Mouse (Mus musculus) left cerebral cortex, postnatal 10 days (tissue): ENCODE results near the gene Ifi211. TPM values are rescaled to one million over a fixed set of nuclear protein-coding genes. Genes with fewer than 3 reads are reported as not detected.
"Not testable (repeated sequence)": the region's sequence is repeated elsewhere in the genome, so short reads cannot be mapped to it uniquely, and the experiment has no call there.

Experiments used
- DNase-seq, 2 experiments: peaks; one replicate each; pipeline ENCODE4 v3.0.0; 2021 to 2022; ENCODE audit warnings: low spot score in 2 of 2, mixed read lengths in 1 of 2; ENCODE audit errors: extremely low spot score in 1 of 2
- intact Hi-C: fragments of 180-260 bp; cut with DNase I; formaldehyde crosslinking; loops from one replicate; pipeline ENCODE4 v1.15.1; 2025
- total RNA-seq, 2 experiments: library from RNA; stranded (reverse); gene quantifications; 2 replicates each; pipeline ENCODE4 v1.2.3; 2021

Gene Ifi211
- total RNA-seq, 2 experiments from 2014 or later, result 0.26 TPM; not detected in 1

DNA sequence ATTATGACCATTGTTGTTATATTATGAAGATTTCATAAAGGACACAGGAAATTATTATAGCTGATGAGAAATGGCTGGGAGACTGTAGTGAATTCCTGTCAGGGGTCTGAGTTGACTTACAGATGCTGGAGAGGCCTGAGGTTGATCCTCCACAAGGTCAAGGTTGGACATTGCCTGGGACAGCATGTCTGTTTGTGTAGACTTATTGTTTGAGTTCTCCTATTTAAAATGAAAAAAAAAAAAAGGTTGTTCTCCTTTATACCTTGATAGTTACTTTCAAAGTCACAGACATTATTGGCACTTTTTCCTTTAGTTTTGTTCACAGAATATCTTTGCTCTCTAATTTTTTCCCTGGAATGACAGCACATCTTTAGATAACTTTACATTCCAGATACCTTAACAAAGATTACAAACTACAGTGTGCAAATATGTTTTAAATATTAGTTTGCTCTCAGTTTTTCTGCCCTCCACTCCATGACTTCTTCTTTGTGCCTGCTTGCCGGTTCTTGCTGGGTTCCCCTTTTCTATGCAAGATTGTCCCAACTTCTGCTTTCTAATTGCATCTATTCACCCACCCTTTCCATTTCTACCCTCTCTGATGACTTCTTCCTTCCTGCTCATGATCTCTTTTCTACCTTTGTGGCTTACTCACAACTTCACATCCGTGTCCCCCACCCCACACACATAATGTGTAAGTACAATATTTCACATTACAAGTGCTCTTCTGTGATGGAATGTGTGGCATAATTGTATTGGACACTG lies 25.6 kb downstream of the Ifi211 start:
- intact Hi-C loops, DNase-seq: not testable (repeated sequence)

DNA sequence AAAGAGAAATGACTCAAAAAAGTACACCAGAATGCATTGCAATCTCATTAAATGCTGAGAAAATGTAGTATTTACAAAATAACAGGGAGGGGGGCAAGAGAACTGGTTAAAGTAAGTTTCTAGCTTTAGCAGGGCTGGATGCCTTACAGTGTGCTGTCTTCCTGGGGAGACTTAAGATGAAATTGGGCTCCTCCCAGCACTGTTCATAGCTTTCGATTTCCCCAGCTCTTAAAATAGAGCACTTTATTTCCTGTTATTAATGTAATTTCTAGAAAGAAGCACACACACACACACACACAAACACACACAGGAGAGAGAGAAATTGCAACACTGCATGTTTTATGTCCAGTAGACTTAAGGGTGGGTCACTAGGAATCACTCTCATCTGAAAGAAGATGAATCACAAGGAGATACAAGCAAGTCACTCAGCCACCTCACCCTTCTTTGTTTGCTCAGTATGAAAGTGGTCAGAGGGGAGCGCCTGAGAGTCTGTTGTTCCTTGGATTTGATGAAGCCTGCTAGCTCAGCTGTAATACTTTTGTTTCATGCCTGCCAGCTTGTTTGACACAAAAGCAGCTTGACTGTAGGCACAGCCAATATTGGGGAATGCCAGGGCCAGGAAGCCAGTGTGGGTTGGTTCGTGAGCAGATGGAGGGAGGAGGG lies 32.7 kb downstream of the Ifi211 start:
- peak in 1 of 2 experiments; percentile 4 for DNase-seq

DNA sequence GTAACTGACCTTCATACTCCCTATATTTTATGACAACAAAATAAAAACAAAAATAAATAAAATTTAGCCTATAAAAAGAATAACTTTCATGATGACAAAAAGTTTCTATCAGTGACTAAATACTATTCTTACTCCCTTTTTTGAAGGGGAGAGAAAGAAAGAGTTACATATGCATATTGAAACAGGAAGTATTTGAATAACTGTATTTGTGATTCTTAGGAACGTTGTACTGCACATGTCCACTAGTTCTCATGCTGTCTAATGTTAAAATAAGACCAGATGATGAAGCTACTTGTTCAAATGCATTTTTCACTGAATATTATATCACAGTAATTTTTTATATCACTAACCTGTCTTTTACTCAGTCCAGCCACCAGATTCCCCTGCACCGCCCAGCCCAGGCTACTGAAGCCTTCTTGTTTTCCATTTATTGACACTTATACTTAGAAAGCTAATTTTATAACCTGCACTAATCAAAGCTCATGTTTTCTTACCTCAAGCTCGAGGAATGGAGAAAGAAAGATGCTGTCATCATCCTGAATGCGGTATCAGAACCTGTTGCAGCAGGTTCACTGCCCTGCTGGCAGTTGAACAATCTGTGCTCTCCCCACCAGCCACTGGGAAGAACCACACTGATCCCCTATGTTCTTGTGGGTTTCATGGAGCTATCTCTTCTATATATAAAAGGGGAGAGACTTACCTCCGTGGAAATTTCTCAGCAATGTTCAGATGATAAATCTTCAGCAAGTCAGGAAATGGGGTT lies 33.4 kb downstream of the Ifi211 start:
- intact Hi-C loops, result not testable (repeated sequence)

More for the DNA sequence above, 32.7 kb downstream of the Ifi211 start:
- intact Hi-C loops, result not testable (repeated sequence)

DNA sequence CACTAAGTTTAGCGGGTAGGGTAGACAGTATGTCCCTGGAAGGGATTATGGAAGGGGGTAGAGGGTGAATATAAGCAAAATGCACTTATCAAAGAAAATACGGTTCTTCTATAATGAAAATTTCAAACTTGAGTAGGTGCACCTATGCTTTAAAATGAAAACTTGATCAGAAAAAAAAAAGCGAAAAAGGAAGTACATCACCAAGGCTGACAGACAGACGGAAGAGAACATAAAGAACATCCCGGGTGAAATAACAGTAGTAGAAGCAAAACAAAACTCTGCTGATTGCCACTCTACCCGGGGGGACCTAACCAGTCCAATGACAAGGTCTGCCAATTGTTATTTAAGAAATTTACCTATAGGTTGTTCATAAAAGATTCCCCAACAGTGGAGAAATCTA lies 34.6 kb downstream of the Ifi211 start:
- DNase-seq, intact Hi-C loops: not testable (repeated sequence)

More for the DNA sequence above, 33.4 kb downstream of the Ifi211 start:
- not testable (repeated sequence) for DNase-seq

DNA sequence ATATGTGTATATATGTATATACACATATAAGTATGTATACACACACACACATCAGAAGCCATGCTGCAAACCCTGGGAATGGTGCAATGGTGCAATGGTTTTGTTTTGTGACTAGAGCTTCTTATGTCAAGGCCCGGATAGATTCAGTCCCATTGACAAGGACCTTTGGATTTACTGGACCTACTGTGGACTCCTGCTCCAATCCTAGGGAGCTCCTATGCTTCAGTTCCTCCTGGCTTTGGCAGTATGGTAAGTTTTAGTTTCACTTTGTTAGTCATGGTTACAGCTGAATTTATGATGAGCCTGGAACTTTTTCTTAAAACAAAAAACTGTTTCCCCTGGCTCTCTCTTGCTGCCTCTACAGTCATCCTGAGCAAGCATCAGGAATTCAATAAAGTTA lies 35.7 kb downstream of the Ifi211 start:
- intact Hi-C loops, result not testable (repeated sequence)

DNA sequence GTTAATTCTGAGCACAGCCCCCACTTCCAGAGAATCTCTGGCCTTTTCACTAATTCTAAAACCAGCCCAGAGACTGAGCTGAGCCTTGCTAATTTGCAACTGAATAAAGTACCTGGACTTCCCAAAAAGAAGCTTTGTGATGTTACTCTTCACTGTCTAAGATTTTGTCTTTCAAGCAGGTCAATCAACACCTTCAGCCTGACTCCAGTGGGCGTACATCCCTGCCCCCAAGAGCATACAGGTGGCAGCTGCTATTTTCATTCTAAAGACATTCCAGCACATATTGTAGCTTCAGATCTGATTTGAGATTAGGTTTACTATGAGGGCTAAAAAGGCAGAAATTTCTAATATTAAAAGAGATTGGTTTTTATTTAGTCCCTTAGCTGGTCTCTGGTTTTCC lies 44.3 kb downstream of the Ifi211 start:
- DNase-seq, intact Hi-C loops: not testable (repeated sequence)

More for the DNA sequence above, 35.7 kb downstream of the Ifi211 start:
- DNase-seq, result not testable (repeated sequence)

DNA sequence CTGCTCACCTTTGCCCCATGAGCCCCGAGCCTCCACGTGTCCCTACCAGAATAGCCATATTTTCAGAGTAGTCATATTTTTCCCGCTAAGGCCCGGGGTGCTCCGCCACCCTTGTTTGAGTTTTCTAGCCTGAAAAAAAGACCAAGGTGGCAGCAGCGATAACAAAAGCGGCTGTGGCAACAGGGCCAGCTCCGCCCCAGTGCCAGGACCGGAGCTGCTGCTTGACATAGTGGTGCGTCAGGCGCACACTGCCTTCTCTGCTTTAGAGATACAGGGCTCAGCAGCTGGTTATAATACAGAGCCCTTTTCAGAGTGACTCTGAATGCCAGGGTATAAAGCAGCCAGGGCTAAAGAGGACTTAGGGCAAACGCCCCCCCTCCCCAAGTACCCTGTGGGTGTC lies 46.3 kb downstream of the Ifi211 start:
- intact Hi-C loops, result no loop called here

DNA sequence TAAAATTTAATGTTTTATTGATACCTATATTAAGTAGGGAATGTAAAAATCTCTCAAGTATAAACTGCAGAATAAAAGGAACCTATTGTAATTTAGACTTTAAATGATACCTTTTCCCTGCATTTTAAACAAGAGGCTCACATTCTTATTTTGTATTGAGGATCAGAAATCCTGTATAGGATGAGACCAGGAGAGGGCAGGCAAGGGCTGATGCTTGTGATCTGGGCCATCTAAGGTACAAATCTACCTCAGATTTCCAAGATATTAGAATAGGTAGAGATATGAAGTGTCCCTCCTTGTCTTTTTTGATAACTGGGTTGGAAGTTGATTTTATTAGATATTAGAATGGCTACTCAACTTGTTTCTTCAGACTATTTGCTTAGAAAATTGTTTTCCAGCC lies 59.1 kb downstream of the Ifi211 start:
- intact Hi-C loops, result loop anchor here (10.0 kb wide), 1 partner anchor 251 kb away; no protein-coding TSS in a partner anchor
- not testable (repeated sequence) for DNase-seq

More for the DNA sequence above, 46.3 kb downstream of the Ifi211 start:
- no peak for DNase-seq

DNA sequence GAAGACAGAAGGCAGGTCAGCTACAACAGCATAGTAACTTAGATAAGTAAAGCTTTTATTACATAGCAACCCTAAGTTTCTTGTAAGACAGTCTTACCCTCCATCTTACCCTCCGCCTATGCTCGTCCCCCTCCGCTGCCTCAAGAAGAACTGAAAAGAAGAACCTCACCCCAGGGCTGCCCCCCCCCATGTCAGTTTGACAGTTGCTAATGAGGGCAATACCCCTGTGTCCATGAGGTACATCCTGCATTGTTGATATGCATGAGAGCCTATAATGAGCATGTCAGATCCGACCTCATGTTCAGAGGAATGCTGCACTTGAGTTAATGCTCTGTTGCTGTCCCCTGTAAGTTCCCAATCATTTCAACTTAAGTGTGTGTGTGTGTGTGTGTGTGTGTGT lies 60.0 kb downstream of the Ifi211 start:
- intact Hi-C loops, result loop anchor here (10.0 kb wide), 1 partner anchor 252 kb away; no protein-coding TSS in a partner anchor
- DNase-seq, result not testable (repeated sequence)

Other genes starting within 250 kb of the Ifi211 start
- not detected for gene Ifi208, start 239.4 kb downstream of the Ifi211 start, total RNA-seq
- gene Ifi207, start 171.3 kb downstream of the Ifi211 start, total RNA-seq, result under 1 TPM; 0.26 to 0.34 TPM
- gene Ifi204, start 146.1 kb downstream of the Ifi211 start, total RNA-seq, result under 1 TPM in 1 of 2 experiments, not detected in 1; 0.16 TPM
- 1 to 10 TPM; 2.1 TPM for gene Mndal, start 29.4 kb upstream of the Ifi211 start, total RNA-seq
- gene Ifi203, start 29.6 kb upstream of the Ifi211 start, total RNA-seq, result 1 to 10 TPM in 1 of 2 experiments, under 1 TPM in 1; 0.49 to 1.0 TPM
- not detected for gene Ifi202b, start 69.7 kb upstream of the Ifi211 start, total RNA-seq
- not detected for gene Ifi205, start 118.8 kb upstream of the Ifi211 start, total RNA-seq
- gene Olfr433, start 127.7 kb upstream of the Ifi211 start, total RNA-seq, result not detected
- not detected for gene Olfr432, start 136.2 kb upstream of the Ifi211 start, total RNA-seq
- gene Olfr430, start 153.6 kb upstream of the Ifi211 start, total RNA-seq, result not detected
- gene Olfr429, start 171.3 kb upstream of the Ifi211 start, total RNA-seq, result not detected
- not detected for gene Olfr427, start 183.8 kb upstream of the Ifi211 start, total RNA-seq
- not detected for gene Olfr231, start 208.1 kb upstream of the Ifi211 start, total RNA-seq
- not detected for gene Olfr424, start 218.5 kb upstream of the Ifi211 start, total RNA-seq
- not detected for gene Olfr420, start 242.6 kb upstream of the Ifi211 start, total RNA-seq